Mouse (Mus musculus): ENCODE data around the gene Cabp4.
"Not testable (repeated sequence)": the region's sequence is repeated elsewhere in the genome, so short reads cannot be mapped to it uniquely, and the experiment has no call there.

The Cabp4 gene

DNA sequence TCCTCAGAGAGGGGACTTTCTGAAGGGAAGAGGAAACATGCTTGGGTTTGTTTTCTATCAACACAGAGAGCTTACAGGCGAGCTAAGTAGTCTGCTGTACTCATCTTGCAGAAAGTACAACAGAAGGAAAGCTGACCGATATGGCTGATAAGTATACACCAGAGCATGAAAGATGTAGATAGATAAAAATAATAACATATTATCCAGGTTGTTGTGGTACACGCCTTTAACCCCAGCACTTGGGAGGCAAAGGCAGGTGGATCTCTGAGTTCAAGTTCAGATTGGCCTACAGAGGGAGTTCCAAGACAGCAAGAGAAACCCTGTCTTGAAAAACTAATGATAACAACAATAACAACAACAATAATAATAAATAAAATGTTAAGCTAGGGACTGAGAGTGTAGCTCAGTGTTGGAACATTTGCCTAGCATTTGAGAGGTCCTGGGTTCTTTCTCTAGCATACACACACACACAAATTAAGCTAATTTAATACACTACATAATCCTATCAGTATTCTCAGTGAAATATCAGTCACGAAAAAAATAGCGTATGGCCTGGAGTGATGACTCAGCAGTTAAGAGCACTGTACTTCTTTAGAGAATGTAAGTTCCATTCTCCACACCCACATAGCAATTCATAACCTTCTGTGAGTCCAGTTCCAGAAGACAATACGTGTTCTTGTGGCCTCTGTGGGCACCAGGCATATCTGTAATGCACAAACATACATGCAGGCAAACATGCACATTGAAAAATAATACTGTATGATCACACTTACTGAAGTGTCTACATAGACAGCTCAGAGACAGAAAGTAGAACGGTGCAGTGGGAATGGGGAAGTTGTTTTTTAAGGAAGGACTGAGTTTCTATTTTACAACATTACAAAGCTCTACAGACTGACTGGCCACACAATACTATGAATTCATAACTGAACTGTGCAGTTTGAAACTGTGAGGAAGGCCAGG is 21.1 kb downstream of the Cabp4 start:
- DNase-seq, result no peak

DNA sequence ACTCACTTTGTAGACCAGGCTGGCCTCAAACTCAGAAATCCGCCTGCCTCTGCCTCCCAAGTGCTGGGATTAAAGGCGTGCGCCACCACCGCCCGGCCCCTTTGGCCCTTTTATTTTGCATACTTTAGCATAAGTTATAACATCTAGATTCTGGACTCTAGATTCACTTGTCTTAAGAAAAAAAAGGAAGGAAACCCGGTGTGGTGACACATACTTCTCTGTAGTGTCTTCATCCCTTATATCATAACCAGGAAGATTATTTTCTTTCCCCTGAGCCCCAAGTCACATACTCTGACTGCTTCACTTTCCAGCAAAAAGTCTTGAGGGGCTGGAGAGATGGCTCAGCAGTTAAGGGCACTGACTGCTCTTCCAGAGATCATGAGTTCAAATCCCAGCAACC is 21.9 kb downstream of the Cabp4 start:
- DNase-seq, result not testable (repeated sequence)

DNA sequence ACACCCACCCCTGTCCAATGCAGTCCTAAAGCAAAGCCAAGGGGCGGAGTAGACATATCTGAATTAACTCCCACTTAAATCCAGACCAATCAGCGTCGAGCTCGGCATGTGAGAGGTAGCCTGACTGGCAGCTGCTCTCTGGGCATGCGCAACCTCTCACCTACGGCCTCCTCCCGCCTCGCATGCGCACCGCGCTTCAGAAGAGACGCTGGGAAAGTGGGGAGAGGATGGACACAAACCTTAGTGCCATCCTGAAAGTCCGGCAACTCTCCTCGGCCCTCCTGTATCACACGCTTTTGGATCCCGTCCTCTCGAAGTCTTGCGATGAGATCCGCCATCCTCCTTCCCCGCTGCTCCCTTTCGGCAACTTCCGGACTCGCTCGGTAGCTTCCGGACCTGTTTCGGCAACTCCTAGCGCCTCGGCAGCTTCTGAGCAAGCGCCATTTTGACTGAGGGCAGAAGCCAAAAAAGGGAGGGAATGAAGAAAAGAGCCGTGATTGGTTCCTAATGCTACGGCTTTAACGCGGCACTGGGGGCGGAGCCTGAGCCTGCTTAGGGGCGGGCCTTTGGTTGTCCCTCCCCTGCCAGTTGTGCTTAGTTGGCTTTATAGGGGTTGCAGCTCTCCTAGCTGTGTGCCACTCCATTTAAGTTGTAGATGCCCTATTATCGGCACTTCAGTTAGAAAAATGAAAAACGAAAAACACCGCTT is 22.6 kb downstream of the Cabp4 start:
- DNase-seq, result peak; percentile 99

DNA sequence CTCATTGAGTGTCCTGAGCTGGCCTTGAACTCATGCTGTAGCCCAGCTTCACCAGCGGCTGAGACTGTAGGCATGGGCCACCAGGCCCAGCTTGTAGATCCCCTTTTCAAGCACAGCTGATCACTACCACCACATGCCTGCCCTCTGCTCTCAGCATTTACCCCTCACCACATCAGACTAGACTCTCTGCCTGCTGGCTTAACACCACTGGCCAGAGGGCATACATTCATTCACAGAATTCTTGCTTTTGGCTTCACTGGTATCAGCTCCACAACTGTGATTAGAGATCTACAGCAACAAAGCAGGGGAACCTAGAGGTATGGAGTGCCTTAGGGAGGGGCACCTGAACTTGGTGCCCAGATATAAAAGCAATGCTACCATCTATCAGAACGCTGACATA is 23.3 kb downstream of the Cabp4 start:
- DNase-seq, result no peak

DNA sequence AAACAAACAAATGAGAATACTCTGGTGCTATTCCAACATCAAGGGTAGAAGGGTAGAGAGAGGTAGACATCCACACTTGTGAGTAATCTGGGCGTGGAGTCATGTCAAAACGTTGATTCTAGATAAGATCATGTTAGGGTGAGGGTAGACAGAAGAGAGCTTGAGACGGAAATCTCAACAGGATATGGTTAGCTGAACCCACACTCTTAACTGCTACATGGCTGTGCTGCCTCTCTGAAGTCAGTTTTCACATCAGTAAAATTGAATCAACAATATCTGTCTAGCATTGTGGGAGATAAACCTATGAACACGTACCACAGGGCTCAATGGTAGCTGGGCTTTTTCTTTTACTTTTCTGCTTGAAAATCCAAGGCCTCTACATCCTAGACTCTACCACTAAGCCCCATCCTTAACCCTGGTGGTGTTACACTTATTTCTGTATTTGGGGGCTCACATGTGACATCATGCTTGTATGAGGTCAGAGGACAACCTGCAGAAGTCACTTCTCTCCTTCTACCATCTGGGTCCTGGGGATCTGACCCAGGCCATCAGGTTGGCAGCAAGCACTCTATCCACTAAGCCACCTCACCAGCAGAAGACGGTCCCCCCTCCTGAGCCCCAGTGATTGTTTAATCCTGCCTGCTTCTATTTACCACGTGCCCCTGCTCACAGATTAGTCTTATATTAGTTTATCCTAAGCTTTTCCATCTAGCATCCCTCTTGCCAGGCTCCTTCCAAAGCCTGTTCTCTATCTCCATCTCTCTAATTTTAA is 23.9 kb downstream of the Cabp4 start:
- DNase-seq, result peak; percentile 48

DNA sequence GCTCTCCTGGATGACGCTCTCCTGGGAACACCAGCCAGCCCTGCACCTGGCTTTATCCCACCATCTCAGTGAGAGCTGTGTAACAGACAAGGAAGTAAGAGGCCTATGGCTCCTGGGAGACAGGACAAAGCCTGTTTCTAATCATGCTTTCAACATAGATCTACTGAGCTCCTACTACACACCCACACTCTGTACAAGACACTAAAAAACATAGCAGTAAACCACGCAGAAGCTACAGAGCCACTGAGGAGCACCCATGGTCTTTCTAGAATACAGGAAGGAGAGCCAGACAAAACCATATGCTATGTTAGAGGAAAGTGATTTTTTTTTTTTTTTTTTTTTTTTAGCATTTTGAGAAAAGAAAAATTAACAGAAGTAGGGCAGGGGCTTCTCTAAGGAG is 25.5 kb downstream of the Cabp4 start:
- no peak for DNase-seq

DNA sequence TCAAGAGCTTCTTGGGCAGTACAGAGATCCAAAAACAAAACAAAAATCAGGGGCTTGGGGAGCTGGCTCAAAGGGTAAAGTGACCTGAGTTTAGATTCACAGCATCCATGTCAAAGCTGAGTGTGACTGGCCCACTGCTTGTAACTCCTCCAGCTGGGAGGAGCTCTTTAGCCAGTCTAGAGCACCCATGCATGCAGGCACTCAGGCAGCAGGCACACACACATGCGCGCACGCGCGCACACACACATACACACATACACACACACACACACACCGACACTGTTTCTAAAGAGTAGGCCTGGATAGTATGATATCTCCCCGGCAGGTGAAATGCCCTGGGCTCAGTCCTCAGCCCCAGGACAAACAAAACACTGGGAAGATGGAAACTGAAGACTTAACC is 26.8 kb downstream of the Cabp4 start:
- no peak for DNase-seq

DNA sequence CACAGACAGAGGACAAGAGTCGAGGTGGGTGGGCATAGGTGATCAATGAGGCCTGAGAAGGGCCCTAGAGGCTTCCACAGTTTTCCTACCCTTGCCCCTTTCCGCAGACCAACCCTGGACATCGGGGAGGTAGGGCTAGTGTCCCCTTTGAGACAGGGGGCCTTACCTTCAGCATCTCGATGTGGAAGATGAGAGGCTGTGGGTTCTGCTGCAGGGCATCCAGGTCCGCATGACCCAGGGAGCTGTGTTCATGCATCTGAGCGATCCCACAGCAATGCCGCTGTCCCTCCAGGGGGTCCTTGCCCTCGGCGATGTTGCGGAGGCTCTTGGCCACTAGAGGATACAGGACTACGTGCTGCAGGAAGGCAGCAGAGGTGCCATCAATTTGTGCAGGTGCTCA is 28.0 kb downstream of the Cabp4 start:
- no peak for DNase-seq

DNA sequence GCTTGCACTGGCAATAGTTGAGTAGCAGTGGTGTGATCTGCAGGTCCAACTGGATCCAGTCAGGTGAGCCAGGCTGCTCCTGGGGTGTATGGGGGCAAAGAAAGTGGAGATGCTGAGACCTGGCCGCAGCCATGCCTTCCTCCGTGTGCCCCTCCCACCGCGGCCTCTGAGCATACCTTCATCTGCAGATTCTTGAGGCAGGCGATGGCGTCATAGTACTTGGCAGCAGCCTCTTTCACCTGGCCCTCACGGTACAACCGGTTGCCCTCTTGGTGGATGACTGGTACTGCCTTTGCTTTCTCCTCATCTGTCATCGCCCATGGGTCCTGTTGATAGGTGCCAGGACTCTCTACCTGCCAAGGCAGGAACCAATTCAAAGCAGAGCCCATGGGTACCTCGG is 28.7 kb downstream of the Cabp4 start:
- no peak for DNase-seq

DNA sequence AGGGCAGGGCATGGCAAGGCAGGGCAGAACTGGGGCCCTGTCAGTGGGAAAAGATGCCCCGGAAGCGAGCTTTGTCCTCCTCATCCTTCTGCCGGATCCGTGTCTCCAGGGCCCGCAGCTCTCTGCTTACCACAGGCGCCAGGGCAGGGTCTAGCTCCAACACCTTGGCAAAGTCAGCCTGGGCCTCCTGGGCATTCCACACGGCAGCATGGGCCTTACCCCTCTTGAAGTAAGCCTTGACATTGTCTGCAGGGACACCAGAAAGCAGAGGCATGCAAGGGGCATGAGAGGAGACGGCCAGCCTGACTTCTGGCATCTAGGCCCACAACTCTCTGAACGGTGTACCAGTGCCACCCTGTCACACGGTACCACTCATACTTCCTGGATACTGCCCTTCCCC is 29.3 kb downstream of the Cabp4 start:
- DNase-seq, result no peak

DNA sequence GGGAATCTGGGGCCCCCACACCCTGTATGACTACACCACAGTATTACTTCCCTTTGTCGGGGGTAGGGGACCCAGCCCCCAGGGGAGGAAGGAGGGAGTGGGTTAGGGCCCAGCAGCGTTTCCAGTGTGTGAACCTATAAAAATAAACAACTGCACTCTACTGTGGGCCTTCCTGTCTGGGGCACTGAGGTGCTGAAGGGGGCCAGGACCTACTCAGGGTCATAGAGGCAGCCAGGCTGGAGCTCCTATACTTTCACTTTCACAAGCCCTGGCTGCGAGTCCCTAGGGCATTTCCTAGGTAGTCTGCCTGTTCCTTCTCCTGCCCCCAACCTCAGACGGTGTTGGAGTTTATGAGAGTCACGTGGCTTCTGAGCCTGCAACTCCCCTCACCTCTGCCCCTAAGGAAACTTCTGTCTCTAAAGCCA is 30.0 kb downstream of the Cabp4 start:
- peak; percentile 52 for DNase-seq

DNA sequence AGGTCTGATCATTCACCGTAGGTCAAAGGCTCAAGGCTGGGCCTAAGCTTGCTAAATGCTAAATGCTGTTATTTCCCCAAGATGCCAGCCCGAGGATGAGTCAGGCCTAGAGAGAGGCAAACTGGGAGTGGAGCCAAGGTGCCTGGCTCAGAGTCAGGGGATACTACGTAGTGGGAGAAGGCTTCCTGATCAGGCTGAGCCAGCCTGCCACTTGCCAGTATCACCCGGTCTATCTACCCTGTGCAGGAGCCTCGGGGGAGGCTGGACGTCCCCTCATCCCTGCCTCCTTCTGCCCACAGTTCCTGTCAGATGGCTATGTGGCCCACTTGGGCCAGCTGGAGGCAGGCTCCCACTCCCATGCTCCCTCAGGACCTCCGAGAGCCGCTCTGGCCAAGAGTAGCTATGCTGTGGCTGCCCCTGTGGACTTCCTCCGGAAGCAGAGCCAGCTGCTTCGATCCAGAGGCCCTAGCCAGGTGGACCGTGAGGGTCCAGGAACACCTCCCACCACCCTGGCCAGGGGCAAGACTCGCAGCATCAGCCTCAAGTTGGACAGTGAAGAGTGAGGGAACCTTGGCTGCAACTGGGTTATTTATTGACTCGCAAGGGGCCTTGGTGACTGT is 30.5 kb downstream of the Cabp4 start:
- no peak for DNase-seq

DNA sequence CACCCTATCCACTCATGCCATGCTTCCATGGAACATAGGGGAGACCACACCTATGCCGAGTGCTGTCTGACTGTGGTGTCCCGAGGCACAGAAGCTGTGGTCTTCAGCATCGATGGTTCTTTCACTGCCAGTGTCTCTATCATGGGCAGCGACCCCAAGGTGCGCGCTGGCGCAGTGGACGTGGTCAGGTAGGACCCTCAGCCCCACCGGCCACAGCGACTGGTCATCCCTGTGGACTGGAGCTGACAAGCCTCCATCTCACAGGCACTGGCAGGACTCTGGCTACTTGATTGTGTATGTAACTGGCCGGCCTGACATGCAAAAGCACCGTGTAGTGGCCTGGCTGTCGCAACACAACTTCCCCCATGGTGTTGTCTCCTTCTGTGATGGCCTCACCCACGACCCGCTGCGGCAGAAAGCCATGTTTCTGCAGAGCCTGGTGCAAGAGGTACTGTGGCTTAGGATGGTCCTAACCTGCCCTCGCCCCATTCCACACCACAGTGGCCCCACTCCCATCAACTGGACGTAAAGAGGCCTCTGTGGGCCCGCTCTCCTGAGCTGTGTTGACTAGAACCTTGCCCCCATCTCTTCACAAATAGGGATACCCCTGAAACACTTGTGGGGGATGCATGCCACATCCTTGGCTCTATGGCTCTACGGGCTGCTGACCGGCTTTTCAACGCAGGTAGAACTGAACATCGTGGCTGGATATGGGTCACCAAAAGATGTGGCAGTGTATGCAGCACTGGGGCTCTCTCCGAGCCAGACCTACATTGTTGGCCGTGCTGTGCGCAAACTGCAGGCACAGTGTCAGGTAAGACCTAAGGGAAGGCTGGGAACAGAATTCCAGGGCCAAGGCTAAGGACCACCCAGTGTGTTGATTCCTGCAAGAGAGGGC is 31.5 kb downstream of the Cabp4 start:
- DNase-seq, result no peak

DNA sequence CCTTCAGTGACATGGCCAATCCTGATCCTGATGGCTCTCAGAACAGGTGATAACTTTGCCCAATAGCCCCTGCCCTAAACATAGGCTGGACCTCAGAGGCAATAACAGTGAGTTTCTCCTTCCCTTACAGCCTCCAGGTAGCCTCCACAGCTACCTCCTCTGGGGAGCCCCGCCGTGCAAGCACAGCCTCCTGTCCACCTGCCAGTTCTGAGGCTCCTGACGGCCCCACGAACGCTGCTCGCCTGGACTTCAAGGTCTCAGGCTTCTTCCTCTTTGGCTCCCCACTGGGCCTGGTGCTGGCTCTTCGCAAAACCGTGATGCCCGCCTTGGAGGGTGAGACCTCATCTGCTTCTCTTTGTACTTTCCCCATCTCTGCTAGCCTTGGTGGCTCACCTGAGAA is 35.3 kb downstream of the Cabp4 start:
- DNase-seq, result no peak

DNA sequence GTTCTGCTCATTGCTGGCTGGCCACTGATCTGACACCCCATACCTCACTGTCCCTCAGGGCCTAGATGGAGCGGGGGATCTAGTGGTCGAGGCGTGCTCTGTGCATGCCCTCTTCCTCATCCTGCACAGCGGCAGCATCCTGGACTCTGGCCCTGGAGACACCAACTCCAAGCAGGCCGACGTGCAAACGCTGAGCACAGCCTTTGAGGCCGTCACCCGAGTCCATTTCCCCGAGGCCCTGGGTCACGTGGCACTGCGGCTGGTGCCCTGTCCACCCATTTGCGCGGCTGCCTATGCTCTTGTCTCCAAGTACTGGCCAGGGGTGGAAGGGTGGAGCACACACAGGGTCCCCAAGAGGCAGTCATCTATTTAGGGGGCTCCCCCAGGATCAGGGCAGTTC is 37.2 kb downstream of the Cabp4 start:
- no peak for DNase-seq

DNA sequence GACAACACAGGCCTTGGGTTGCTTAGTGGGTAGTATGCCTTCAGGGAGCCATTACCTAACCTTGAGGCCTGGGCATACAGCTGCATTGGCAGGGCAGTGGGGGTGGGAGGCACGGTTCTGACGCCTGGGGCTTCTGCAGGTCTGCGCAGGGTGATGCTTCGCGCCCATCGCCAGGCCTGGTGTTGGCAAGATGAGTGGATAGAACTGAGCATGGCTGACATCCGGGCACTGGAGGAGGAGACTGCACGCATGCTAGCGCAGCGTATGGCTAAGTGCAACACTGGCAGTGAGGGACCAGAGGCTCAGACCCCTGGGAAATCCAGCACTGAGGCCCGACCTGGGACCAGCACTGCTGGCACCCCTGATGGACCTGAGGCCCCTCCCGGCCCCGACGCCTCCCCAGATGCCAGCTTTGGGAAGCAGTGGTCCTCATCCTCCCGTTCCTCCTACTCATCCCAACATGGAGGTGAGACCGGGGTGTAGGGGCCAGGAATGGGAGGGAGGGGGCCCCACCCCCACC is 39.1 kb downstream of the Cabp4 start:
- DNase-seq, result no peak

DNA sequence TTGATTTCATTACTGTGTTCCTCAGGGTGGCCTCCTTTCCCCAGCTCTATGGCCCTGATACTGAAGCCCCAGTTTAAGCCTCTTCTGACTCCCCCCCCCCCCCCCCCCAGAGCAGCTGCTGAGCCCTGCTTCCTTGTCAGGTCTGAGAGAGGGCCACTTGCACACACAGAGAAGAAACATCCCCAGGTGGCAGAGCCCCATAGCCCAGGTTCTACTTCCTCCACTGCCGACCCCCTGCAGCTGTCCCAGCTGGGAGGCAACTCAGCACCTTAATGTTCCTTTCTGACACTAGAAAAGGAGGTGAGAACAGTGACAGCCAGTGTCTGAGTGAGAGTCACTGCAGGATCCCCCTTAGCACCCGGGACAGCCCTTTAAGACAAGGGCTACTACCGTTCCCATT is 40.0 kb downstream of the Cabp4 start:
- peak; percentile 60 for DNase-seq

DNA sequence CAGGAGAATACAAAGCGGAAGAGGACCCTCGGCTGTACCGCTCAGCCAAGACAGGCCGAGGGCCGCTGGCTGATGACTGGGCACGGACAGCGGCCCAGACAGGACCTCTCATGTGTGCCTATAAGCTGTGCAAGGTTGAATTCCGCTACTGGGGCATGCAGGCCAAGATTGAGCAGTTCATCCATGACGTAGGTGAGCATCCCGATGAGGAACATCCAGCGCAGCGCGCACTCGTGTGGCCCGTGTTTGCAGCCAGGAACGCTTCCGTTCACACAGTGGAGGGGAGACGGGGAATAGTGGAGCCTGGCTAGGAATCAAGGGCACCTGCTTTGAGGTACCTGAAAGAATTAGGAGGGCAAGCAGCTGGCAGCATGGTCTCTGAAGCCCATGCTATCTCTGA is 40.5 kb downstream of the Cabp4 start:
- no peak for DNase-seq

DNA sequence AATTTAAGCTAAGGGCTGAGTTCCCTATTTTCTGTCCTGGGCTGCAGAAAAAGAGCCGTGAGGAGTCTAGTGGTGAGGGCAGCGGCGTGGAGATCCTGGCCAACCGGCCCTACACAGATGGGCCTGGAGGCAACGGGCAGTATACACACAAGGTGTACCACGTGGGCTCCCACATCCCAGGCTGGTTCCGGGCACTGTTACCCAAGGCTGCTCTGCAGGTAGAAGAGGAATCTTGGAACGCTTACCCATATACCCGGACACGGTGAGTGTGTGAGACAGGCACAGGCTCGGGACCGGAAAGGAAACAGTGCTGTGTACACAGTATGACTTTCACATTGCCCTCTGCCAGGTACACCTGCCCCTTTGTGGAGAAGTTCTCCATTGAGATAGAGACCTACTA is 41.2 kb downstream of the Cabp4 start:
- DNase-seq, result no peak

DNA sequence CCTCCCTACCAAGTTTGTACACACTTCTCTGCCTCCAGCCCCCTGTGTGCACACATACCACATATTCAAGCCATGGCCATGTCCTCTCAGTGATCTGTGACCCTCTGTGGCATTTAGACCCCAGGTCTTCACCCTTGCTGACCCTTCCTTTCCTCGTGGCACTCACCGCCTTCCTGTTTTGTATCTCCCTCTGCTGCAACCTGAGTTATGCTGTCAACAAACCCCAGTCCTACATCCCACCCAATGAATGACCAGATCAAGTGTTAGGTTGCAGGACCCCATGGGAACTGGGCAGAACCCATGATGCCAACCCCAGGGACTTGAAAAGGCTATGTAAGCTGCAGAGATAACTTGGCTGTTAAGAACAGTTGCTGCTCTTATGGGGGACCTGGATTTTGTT is 41.8 kb downstream of the Cabp4 start:
- DNase-seq, result no peak

DNA sequence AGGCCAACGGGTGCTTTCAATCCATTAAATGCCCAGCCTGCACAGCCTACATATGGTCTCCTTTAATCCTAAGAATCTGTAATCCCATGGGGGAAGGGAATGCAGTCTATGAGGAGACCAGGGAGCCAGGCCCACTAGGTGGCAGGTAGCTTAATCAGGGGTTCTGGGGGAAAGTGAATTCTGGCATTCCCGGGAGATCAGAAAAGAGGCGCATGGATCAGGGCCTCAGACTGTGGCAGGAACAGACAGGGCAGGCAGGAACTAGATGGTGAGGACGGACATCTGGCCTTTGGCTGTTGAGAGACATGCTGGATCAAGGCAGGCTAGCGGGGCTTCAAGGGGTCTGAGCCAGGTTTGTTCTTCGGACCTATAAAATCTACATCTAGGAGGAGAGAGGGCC is 42.4 kb downstream of the Cabp4 start:
- DNase-seq, result no peak
